Mouse (Mus musculus) heart, adult 18-20 months (tissue): ENCODE measurements around the gene Efcab12. TPM values are rescaled to one million over a fixed set of nuclear protein-coding genes. Genes with fewer than 3 reads are reported as not detected.

Source experiments
- DNase-seq, 2 experiments: peaks; one replicate each; pipeline ENCODE4 v3.0.0; 2021 to 2022; ENCODE audit warnings: mixed read lengths in 1 of 2
- total RNA-seq, 2 experiments: library from RNA; stranded (reverse); gene quantifications; 2 replicates each; pipeline ENCODE4 v1.2.3; 2021

Gene Efcab12
- total RNA-seq, 2 experiments from 2014 or later, result 0.27 to 0.54 TPM

GRCm38 (mm10) chr6:115845006-115845405, 6.8 kb upstream of the Efcab12 start:
- DNase-seq, result no peak

GRCm38 (mm10) chr6:115838745-115839144, 533 bp upstream of the Efcab12 start:
- no peak for DNase-seq

GRCm38 (mm10) chr6:115833861-115834260, 4.4 kb downstream of the Efcab12 start:
- DNase-seq, result no peak

- no peak for DNase-seq
Measured at GRCm38 (mm10) chr6:115832152-115832850, 5.9 kb downstream of the Efcab12 start.

GRCm38 (mm10) chr6:115830779-115831601, 7.2 kb downstream of the Efcab12 start:
- no peak for DNase-seq

- peak; percentile 44 to 63 for DNase-seq
Measured at GRCm38 (mm10) chr6:115823850-115824464, 14.3 kb downstream of the Efcab12 start.

GRCm38 (mm10) chr6:115821216-115821993, 16.8 kb downstream of the Efcab12 start:
- DNase-seq, result no peak

GRCm38 (mm10) chr6:115818129-115818528, 20.1 kb downstream of the Efcab12 start:
- no peak for DNase-seq

- no peak for DNase-seq
Measured at GRCm38 (mm10) chr6:115815041-115815440, 23.2 kb downstream of the Efcab12 start.

- peak; percentile 80 to 81 for DNase-seq
Measured at GRCm38 (mm10) chr6:115814104-115814503, 24.1 kb downstream of the Efcab12 start.

GRCm38 (mm10) chr6:115811606-115812005, 26.6 kb downstream of the Efcab12 start:
- DNase-seq, result no peak

- peak; percentile 92 to 93 for DNase-seq
Measured at GRCm38 (mm10) chr6:115808488-115809231, 29.6 kb downstream of the Efcab12 start, which contains the start of gene Rpl32. TSS of gene Rpl32 (minus strand) at chr6:115808747.

GRCm38 (mm10) chr6:115808196-115808487, 30.1 kb downstream of the Efcab12 start:
- DNase-seq, result no peak

- no peak for DNase-seq
Measured at GRCm38 (mm10) chr6:115807464-115808195, 30.6 kb downstream of the Efcab12 start.

GRCm38 (mm10) chr6:115804432-115805192, 33.6 kb downstream of the Efcab12 start:
- DNase-seq, result no peak

GRCm38 (mm10) chr6:115803541-115804382, 34.5 kb downstream of the Efcab12 start:
- DNase-seq, result peak; percentile 55 to 81

- no peak for DNase-seq
Measured at GRCm38 (mm10) chr6:115801811-115802210, 36.4 kb downstream of the Efcab12 start.

GRCm38 (mm10) chr6:115792691-115793215, 45.5 kb downstream of the Efcab12 start:
- DNase-seq, result peak in 1 of 2 experiments; percentile 36
